Mouse (Mus musculus) heart, adult 2 months (tissue): ENCODE measurements at regions not wholly inside any gene's neighbourhood (a gene's known extent, or its start where the extent isn't known, plus 50 kb on each side); places are given as distances from the start of the nearest gene placed in this dataset.
A peak's percentile ranks its signal among the peaks of the same experiment; 100 is the strongest.

Experiments used
- DNase-seq, 2 experiments: peaks; one replicate each; pipeline ENCODE4 v3.0.0; 2021
- H3K27ac ChIP-seq: fragments of 200-600 bp; 2 replicates; pipeline ENCODE4 v1.8.1; 2022
- H3K27me3 ChIP-seq: fragments of 200-500 bp; 2 replicates; pipeline ENCODE4 v1.6.1; 2012; ENCODE audit warnings: mild to moderate bottlenecking, low read length, inconsistent platforms, mixed read lengths; ENCODE audit not compliant: control insufficient read depth, insufficient read depth
- H3K36me3 ChIP-seq: fragments of 200-500 bp; 2 replicates; pipeline ENCODE4 v1.6.1; 2012; ENCODE audit warnings: low read length, inconsistent platforms; ENCODE audit not compliant: control insufficient read depth, insufficient read depth
- H3K4me1 ChIP-seq: fragments of 200-500 bp; 2 replicates; pipeline ENCODE4 v1.6.1; 2011; ENCODE audit warnings: low read length; ENCODE audit not compliant: control insufficient read depth, insufficient read depth
- H3K4me3 ChIP-seq: fragments of 200-600 bp; 2 replicates; pipeline ENCODE4 v1.8.1; 2022
- H3K79me2 ChIP-seq: fragments of 200-500 bp; replicated peaks from 2 replicates; pipeline ENCODE4 v1.6.1; 2012; ENCODE audit warnings: mild to moderate bottlenecking, inconsistent platforms, low read length, moderate library complexity, mixed read lengths; ENCODE audit not compliant: control insufficient read depth, insufficient read depth
- H3K9ac ChIP-seq: fragments of 200-500 bp; 2 replicates; pipeline ENCODE4 v1.6.1; 2012; ENCODE audit warnings: low read depth, mild to moderate bottlenecking, control low read depth, inconsistent platforms, low read length, mixed read lengths
- CTCF ChIP-seq: fragments of 200-600 bp; IDR thresholded peaks from 2 replicates; pipeline ENCODE4 v1.8.1; 2022; ENCODE audit warnings: antibody characterized with exemption, mild to moderate bottlenecking, moderate library complexity
- EP300 ChIP-seq: fragments of 200-500 bp; IDR thresholded peaks from 2 replicates; pipeline ENCODE4 v1.6.1; 2011; ENCODE audit warnings: low read depth, low read length, control low read depth; ENCODE audit not compliant: insufficient read depth
- POLR2A ChIP-seq: fragments of 200-500 bp; IDR thresholded peaks from 2 replicates; pipeline ENCODE4 v1.6.1; 2011; ENCODE audit warnings: mild to moderate bottlenecking, low read depth, low read length, control low read depth; ENCODE audit not compliant: insufficient read depth
- WGBS: fragments of 180-500 bp; shearing (Covaris S2); methylation state at CpG from one replicate; pipeline ENCODE4 v1.1.7; 2018; 5-methylcytosine and 5-hydroxymethylcytosine counted together
- intact Hi-C: fragments of 180-260 bp; cut with DNase I; formaldehyde crosslinking; loops from one replicate; pipeline ENCODE4 v1.15.1; 2025

GRCm38 (mm10) chr4:10235324-10235723, 639.0 kb upstream of the 2610301B20Rik start:
- DNase-seq, result peak in 1 of 2 experiments; percentile 8
- Histone ChIP-seq H3K9ac (no peak overlapping the region), H3K27me3 (no peaks in the 10 kb centered on the region), H3K4me3 (no peak overlapping the region), H3K36me3 (no peaks in the 10 kb centered on the region), H3K79me2 (no peaks in the 10 kb centered on the region), H3K4me1 (peaks cover 1% of the 10 kb centered on the region; the same call in 1 of the 2 replicates), H3K27ac (no peak overlapping the region)
- TF ChIP-seq CTCF, result no peak
- TF ChIP-seq POLR2A, result no peak
- no peak for TF ChIP-seq EP300
- intact Hi-C loops, result no loop called here
- WGBS, result 77% methylated on average over 5 of the region's 5 CpGs

- peak in 1 of 2 experiments; percentile 25 for DNase-seq
- TF ChIP-seq POLR2A (no peak), CTCF (no peak), EP300 (no peak)
- WGBS, result 71% methylated on average over 4 of the region's 4 CpGs
Measured at GRCm38 (mm10) chr4:10242117-10242516, 632.2 kb upstream of the 2610301B20Rik start.

GRCm38 (mm10) chr4:10242909-10243308, 631.4 kb upstream of the 2610301B20Rik start:
- H3K4me1 ChIP-seq, result no peaks in the 10 kb centered on the region
- no peaks in the 10 kb centered on the region for H3K79me2 ChIP-seq
- TF ChIP-seq POLR2A, result no peak
- TF ChIP-seq EP300, result no peak
- TF ChIP-seq CTCF, result no peak
- H3K36me3 ChIP-seq, result no peaks in the 10 kb centered on the region
- no peak overlapping the region for H3K4me3 ChIP-seq
- H3K27ac ChIP-seq, result no peak overlapping the region
- no peak overlapping the region for H3K9ac ChIP-seq
- no peak for DNase-seq
- H3K27me3 ChIP-seq, result no peaks in the 10 kb centered on the region
- intact Hi-C loops, result no loop called here
- WGBS, result 61% methylated on average over 2 of the region's 2 CpGs

More at GRCm38 (mm10) chr4:10242117-10242516, 632.2 kb upstream of the 2610301B20Rik start:
- Histone ChIP-seq H3K36me3 (no peaks in the 10 kb centered on the region), H3K27me3 (no peaks in the 10 kb centered on the region), H3K27ac (no peak overlapping the region), H3K79me2 (no peaks in the 10 kb centered on the region), H3K4me3 (no peak overlapping the region), H3K4me1 (no peaks in the 10 kb centered on the region), H3K9ac (no peak overlapping the region)
- intact Hi-C loops, result no loop called here

- TF ChIP-seq EP300 (no peak), CTCF (no peak), POLR2A (no peak)
- intact Hi-C loops, result no loop called here
- WGBS, result 78% methylated on average over 6 of the region's 6 CpGs
- H3K27me3 ChIP-seq, result no peaks in the 10 kb centered on the region
- no peaks in the 10 kb centered on the region for H3K36me3 ChIP-seq
- H3K27ac ChIP-seq, result no peak overlapping the region
- H3K79me2 ChIP-seq, result no peaks in the 10 kb centered on the region
- DNase-seq, result no peak
- no peak overlapping the region for H3K4me3 ChIP-seq
- no peak overlapping the region for H3K9ac ChIP-seq
- H3K4me1 ChIP-seq, result no peaks in the 10 kb centered on the region
Measured at GRCm38 (mm10) chr4:10254029-10254690, 620.1 kb upstream of the 2610301B20Rik start.

GRCm38 (mm10) chr4:10257537-10257936, 616.8 kb upstream of the 2610301B20Rik start:
- no peak overlapping the region for H3K4me3 ChIP-seq
- no peaks in the 10 kb centered on the region for H3K27me3 ChIP-seq
- intact Hi-C loops, result no loop called here
- no peak for DNase-seq
- H3K9ac ChIP-seq, result no peak overlapping the region
- no peak overlapping the region for H3K27ac ChIP-seq
- TF ChIP-seq POLR2A (no peak), CTCF (no peak), EP300 (no peak)
- H3K79me2 ChIP-seq, result no peaks in the 10 kb centered on the region
- 29% methylated on average over 4 of the region's 4 CpGs for WGBS
- no peaks in the 10 kb centered on the region for H3K4me1 ChIP-seq
- H3K36me3 ChIP-seq, result no peaks in the 10 kb centered on the region

GRCm38 (mm10) chr4:10260351-10260750, 613.9 kb upstream of the 2610301B20Rik start:
- H3K27ac ChIP-seq, result no peak overlapping the region

More at GRCm38 (mm10) chr4:10260351-10260750, 613.9 kb upstream of the 2610301B20Rik start:
- H3K4me1 ChIP-seq, result no peaks in the 10 kb centered on the region
- TF ChIP-seq POLR2A, result no peak
- no peak for TF ChIP-seq EP300
- no peak for TF ChIP-seq CTCF
- intact Hi-C loops, result no loop called here
- H3K9ac ChIP-seq, result no peak overlapping the region
- H3K27me3 ChIP-seq, result no peaks in the 10 kb centered on the region
- H3K79me2 ChIP-seq, result no peaks in the 10 kb centered on the region
- no peak overlapping the region for H3K4me3 ChIP-seq
- no peaks in the 10 kb centered on the region for H3K36me3 ChIP-seq
- DNase-seq, result peak in 1 of 2 experiments; percentile 8
- WGBS, result 63% methylated on average over 6 of the region's 6 CpGs
